Mouse (Mus musculus): ENCODE data around the gene AL732309.1.
A peak's percentile ranks its signal among the peaks of the same experiment; 100 is the strongest.

Gene AL732309.1

GRCm38 (mm10) chr2:25217666-25218065, 29.0 kb downstream of the AL732309.1 start:
- no peak for DNase-seq (ENCODE audit: low read depth, low spot score)

GRCm38 (mm10) chr2:25214444-25214843, 32.2 kb downstream of the AL732309.1 start, which contains the start of gene Stpg3:
Gene Stpg3, minus strand, starts transcription at chr2:25214637.
- DNase-seq (ENCODE audit: low read depth, low spot score): no peak

DNA sequence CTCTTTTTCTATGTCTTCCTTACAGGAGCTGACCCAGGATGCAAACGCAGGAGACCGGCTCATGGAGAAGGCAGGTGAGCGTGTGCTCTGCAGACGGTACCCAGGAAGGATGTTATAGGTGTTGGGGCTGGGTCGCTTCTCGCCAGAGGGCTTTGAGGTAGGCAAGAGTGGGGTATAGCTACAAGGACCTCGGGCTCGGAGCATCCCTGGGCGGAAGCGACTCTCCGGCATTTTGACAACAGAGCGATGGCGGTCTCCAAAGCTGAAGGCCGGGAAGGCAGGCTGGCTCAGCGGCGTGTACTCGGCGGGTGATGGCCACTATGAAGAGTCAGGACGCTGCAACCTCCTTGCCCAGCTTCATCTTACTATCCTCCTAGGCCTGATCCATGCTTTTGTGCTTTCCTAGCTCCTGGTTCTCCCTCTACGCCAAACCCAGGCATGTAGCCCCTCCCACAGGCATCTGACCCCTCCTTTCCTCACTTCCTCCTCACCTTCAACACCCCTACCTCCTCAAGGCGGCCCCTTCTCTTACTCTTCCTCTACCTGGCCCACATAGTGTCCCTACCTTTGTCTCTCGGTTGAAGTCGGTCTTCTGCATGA, 33.3 kb downstream of the AL732309.1 start:
- DNase-seq (ENCODE audit: low read depth, low spot score): no peak

DNA sequence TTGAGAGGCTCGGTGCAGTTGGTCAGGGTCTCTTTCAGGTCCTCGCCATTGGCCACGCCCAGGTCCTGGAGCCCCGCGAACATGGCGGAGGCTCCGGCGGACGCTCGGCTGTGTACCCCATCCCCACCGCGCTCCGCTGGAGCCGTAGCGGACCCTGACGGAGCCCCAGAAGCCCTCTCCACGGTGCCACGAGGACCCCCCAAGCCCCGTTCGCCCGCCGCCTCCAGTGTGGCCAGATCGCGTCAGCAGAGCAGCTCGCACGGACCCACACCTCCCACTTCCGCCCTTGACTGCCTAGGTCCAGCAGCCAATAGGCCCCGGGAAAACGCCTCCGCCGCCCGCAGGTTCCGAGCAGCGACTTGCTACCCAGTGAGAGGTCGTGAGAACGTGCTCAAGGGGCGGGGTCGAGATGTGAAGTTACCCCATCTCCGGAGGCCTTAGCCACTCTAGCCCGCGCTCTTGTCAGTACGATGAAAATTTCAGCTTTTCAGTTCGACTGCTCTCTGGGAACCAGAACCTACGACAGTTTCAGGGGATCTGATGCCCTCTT, 35.5 kb downstream of the AL732309.1 start, which contains the start of gene Nelfb:
Gene Nelfb (minus strand): TSS at position 369 of the 550 bp plus-strand sequence.
- peak; percentile 46 for DNase-seq (ENCODE audit: low read depth, low spot score)

- no peak for DNase-seq (ENCODE audit: low read depth, low spot score)
Observed at GRCm38 (mm10) chr2:25210686-25211085, 36.0 kb downstream of the AL732309.1 start.

GRCm38 (mm10) chr2:25207593-25207992, 39.1 kb downstream of the AL732309.1 start:
- no peak for DNase-seq (ENCODE audit: low read depth, low spot score)

DNA sequence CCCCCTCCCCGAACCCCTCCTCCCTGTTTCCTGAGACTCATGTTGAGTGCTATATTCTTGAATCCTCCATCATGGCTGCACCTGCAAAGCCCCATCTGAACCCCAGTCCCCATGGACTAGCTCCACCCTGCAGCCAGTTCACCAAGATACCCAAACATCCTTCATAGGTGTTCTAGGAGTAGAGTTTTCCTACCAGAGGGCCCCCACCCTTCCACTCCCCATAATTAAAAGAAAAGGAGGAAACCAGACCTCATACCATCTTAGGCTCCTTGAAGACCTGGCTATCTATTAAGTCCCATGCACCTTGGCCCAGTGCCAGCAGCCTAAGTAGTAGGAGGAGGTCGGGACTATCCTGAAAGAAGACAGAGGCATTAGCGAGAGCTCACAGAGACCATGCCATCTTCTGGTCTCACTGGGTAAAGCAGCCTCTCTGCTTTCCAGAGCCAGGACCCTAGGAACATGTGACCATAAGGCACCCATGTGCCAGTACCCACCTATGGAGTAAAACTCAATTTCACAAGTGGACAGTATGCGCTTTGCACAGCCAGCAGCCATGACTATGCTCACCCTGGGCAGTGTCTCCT, 42.9 kb downstream of the AL732309.1 start:
- no peak for DNase-seq (ENCODE audit: low read depth, low spot score)

DNA sequence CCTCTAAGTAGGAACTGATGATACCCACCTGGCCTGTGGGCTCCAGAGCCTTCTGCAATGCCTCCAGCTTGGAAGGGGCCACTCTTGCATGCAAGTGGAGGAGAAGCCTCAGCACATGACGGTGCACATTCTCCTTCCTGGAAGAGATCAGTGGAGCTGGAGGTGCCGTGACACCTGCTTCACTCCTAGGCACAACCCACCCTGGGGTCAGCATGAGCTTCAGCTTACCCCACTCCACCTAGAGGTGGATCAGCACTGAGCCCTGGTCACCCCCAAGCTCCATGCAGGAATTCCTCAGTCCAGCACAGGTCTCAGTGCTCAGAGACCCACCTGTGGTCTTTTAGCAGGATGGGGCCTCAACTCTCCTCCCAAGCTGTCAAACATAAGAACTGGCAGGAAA, 46.0 kb downstream of the AL732309.1 start:
- no peak for DNase-seq (ENCODE audit: low read depth, low spot score)

DNA sequence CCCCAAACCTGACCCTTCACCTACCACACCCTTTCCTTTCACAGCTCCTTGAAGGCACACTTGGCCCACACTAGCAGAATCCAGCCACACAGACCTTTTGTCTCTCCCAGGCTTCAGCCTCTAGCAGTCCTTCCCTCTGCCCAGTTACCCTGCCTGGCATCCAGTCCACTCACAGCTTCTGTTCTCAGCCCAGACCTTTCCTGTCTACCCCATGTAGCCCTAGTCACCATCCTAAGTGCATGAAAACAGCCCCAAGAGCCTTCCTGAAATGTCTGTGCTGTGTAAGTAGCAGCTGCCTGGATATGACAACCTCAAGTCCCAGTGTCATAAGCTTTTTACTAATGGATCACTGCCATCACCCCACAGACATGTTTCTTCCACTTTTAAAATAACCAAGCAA, 48.7 kb downstream of the AL732309.1 start:
- DNase-seq (ENCODE audit: low read depth, low spot score): no peak

DNA sequence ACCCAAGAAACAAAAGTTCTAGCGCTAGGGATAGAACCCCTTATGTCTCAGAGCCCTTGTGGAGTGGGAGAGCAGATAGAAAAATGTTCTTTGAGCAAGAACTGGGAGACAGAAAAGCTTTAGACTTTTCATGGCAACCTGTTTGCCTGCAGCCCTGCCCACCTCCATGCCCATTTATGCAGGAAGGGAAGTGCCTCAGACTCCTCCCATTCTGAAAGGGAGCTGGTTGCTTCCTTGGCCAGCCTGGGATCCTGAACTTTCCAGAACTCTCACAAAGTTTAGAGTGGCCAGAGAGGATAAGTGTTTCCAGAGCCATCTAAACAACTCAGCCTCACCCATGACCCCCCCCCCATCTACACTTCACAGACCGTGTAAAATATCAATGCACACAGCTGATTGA, 49.5 kb downstream of the AL732309.1 start:
- DNase-seq (ENCODE audit: low read depth, low spot score): no peak

DNA sequence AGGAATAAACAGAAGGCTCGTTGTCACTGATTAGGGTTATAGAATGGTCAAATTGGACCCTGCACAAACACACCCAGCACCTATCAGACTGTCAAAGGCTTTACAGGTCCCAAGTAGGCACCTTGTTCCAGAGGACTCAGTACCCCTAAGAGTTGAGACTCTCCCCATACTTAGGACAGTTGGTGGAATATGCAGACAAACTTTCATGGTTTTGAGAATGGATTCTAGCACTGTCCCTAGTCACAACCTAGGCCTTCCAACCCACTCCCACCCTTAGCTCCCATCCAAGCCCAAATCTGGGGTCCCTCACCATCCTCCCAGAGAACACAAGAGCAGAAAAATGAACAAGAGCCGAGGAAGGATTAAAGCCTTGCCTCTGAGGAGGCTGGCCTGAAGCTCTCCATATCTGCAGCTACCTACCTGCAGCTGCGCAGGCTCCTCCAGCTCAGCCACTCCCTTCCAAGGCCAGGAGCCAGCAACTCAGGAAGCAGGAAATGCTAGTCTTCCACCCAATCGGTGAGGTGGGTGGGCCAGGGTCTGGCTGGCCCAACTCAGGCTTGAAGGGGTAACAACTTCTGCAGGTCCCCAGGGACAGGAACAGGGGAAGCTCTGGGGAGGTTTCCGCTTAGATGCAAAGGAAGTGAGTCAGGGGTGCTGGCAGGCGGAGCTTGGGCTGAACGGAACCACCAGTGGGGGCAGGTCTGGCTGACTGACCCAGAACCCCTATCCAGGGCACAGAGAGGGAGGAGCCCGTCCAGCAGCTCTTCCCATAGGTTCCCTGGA, 50.3 kb downstream of the AL732309.1 start, which contains the start of gene Tor4a:
Gene Tor4a (minus strand): TSS at position 715 of the 783 bp plus-strand sequence.
- DNase-seq (ENCODE audit: low read depth, low spot score): no peak

GRCm38 (mm10) chr2:25195211-25196156, 51.2 kb downstream of the AL732309.1 start:
- no peak for DNase-seq (ENCODE audit: low read depth, low spot score)

Data from brain, embryonic 18.5 days (tissue).